Mouse (Mus musculus) forebrain, embryonic 16.5 days (tissue): ENCODE measurements at regions not wholly inside any gene's neighbourhood (a gene's known extent, or its start where the extent isn't known, plus 50 kb on each side); places are given as distances from the start of the nearest gene placed in this dataset.

Source experiments
- ATAC-seq: fragments of 200-750 bp; cut with Nextera tagmentation; 2 replicates; pipeline ENCODE4 v1.8.0; 2017; ENCODE audit warnings: mild to moderate bottlenecking, moderate library complexity
- H3K27ac ChIP-seq: fragments of 300-500 bp; sonication (generic); 2 replicates; pipeline ENCODE4 v1.5.1; 2014; ENCODE audit warnings: low read length, control low read depth
- H3K27me3 ChIP-seq: fragments of 300-500 bp; sonication (generic); replicated peaks from 2 replicates; pipeline ENCODE4 v1.6.1; 2014; ENCODE audit warnings: low read length; ENCODE audit not compliant: control insufficient read depth, insufficient read depth
- H3K36me3 ChIP-seq: fragments of 300-500 bp; sonication (generic); 2 replicates; pipeline ENCODE4 v1.6.1; 2014; ENCODE audit not compliant: control insufficient read depth, insufficient read depth
- H3K4me1 ChIP-seq: fragments of 300-500 bp; sonication (generic); replicated peaks from 2 replicates; pipeline ENCODE4 v1.6.1; 2014; ENCODE audit warnings: low read length; ENCODE audit not compliant: control insufficient read depth, insufficient read depth
- H3K4me2 ChIP-seq: fragments of 300-500 bp; sonication (generic); 2 replicates; pipeline ENCODE4 v1.6.1; 2014; ENCODE audit warnings: mild to moderate bottlenecking, low read length, control low read depth
- H3K4me3 ChIP-seq: fragments of 300-500 bp; sonication (generic); replicated peaks from 2 replicates; pipeline ENCODE4 v1.5.1; 2014; ENCODE audit warnings: mild to moderate bottlenecking, low read length, control low read depth
- H3K9ac ChIP-seq: fragments of 300-500 bp; sonication (generic); replicated peaks from 2 replicates; pipeline ENCODE4 v1.6.1; 2014; ENCODE audit warnings: low read depth, low read length, control low read depth
- H3K9me3 ChIP-seq: fragments of 300-500 bp; sonication (generic); 2 replicates; pipeline ENCODE4 v1.6.1; 2016; ENCODE audit warnings: low read length; ENCODE audit not compliant: control insufficient read depth
- WGBS: fragments of 180-500 bp; shearing (Covaris S2); extraction: QIAGEN DNeasy Blood & Tissue Kit; methylation state at CpG from one replicate; pipeline ENCODE4 v1.1.7; 2014; 5-methylcytosine and 5-hydroxymethylcytosine counted together

GRCm38 (mm10) chr3:10575728-10576127 is 240.2 kb upstream of the Gm38303 start:
- Histone ChIP-seq H3K27ac (no peak overlapping the region), H3K36me3 (no peaks in the 10 kb centered on the region), H3K9me3 (no peaks in the 10 kb centered on the region), H3K9ac (no peak overlapping the region), H3K4me1 (0 out of 2 replicates have a peak, but pooled peaks cover 2% of the 10 kb centered on the region), H3K4me2 (no peak overlapping the region), H3K4me3 (no peak overlapping the region), H3K27me3 (no peaks in the 10 kb centered on the region)
- ATAC-seq = peak; percentile 71
- WGBS = 29% methylated on average over 1 of the region's 1 CpGs

GRCm38 (mm10) chr3:10575213-10575612 is 239.7 kb upstream of the Gm38303 start:
- Histone ChIP-seq H3K4me1 (0 out of 2 replicates have a peak, but pooled peaks cover 2% of the 10 kb centered on the region), H3K36me3 (no peaks in the 10 kb centered on the region), H3K9ac (no peak overlapping the region), H3K27ac (no peak overlapping the region), H3K4me3 (no peak overlapping the region), H3K27me3 (no peaks in the 10 kb centered on the region), H3K4me2 (no peak overlapping the region), H3K9me3 (no peaks in the 10 kb centered on the region)
- WGBS = 25% methylated on average over 1 of the region's 1 CpGs
- peak; percentile 96 for ATAC-seq

GRCm38 (mm10) chr3:10574797-10575196 is 239.3 kb upstream of the Gm38303 start:
- WGBS = 15% methylated on average over 1 of the region's 1 CpGs
- H3K36me3 ChIP-seq = no peaks in the 10 kb centered on the region
- no peak overlapping the region for H3K27ac ChIP-seq
- H3K4me3 ChIP-seq = no peak overlapping the region
- no peaks in the 10 kb centered on the region for H3K9me3 ChIP-seq
- no peaks in the 10 kb centered on the region for H3K27me3 ChIP-seq
- H3K4me2 ChIP-seq = no peak overlapping the region
- 0 out of 2 replicates have a peak, but pooled peaks cover 2% of the 10 kb centered on the region for H3K4me1 ChIP-seq
- no peak overlapping the region for H3K9ac ChIP-seq
- peak; percentile 44 for ATAC-seq
